Mouse (Mus musculus) kidney, postnatal 14 days (tissue): ENCODE measurements at regions not wholly inside any gene's neighbourhood (a gene's known extent, or its start where the extent isn't known, plus 50 kb on each side); places are given as distances from the start of the nearest gene placed in this dataset.
A peak's percentile ranks its signal among the peaks of the same experiment; 100 is the strongest.

ENCODE experiments used
- DNase-seq: peaks from one replicate; pipeline ENCODE4 v3.0.0; 2022; ENCODE audit warnings: mixed read lengths

DNA sequence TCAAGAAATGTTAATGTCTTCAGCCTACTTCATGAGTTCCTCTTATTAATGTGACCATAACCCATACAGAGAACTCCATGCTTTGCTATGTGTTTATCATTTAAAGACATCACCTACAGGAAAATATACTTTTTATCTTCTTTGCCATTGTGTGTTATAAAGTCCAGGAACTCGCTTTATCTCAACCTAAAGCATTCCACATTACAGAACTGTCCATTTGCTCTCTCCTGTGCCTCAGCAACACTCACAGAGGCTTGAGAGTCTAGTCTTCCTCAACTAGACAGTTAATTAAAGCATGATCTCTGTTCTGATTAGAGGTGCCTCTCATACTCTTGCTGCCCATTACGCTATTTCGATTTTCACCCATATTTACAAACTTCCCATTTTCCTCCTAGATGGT is 288.4 kb downstream of the Lipi start:
- DNase-seq: no peak

DNA sequence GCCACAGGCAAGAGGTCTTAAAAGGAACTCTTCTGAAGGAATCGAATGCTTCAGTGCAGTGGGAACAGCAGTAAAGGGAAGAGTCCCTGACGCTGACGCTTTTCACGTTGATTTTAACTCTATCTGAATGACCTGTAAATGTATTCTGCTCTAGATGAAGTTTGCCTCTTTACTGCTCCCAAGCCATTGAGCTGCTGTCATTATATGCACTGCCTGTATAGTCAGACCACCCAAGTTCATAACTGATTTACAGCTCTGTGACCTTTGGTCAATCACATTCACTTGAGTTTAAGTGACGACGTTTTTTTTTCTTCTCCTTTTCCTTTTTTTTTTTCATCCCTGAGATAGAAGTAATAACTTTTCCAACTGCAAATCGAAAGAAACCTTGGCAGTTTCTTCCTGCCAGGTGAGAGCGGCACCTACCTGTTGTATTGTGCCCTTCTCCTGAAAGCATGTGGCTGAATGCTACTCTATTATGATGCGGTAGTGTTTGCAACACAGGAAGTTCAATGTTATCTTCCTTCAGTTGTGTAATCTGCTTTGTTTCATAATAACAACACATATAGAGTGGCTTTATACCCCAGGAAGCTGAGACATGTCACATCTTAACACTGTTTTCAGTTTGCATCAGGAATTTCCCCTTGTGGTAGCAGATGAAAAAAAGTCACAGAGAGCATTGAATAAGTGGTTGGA is 293.0 kb downstream of the Lipi start:
- peak; percentile 1 for DNase-seq

DNA sequence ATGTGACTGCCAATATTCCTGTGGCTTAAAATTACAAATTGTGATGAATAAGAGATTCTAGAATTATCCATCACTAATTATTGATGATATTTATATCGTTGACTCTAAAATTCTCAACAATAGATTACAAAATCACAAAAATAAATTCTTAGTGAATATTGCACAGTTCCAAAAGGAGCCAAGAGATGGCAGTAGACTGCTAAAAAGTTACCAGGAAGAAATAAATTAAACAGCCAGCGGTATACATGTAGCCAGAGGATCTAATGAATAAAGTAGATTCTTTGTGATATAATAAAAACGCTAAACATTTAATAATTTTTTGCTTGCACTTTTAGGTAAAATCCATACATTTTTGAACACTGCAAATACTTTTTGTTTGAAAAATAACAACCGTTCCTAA is 294.7 kb downstream of the Lipi start:
- DNase-seq: no peak

DNA sequence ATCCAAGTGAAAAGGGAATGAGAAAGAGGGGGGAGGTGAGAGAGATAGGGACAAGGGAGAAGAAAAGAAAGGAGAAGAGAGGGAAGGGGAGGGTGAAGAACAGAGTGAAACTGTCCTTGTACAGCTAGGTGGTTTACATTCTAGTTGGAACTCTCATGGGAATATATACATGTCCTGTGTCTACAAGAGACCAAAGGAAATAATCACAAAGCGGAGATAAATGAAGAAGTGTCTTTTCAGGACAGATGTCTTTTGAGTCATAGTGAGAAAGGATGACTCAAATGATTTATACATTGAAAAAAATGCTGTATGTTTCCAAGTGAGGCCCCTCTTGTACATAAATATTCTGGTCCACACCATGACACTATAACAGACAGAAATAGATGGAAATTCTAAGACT is 298.7 kb downstream of the Lipi start:
- DNase-seq: no peak

DNA sequence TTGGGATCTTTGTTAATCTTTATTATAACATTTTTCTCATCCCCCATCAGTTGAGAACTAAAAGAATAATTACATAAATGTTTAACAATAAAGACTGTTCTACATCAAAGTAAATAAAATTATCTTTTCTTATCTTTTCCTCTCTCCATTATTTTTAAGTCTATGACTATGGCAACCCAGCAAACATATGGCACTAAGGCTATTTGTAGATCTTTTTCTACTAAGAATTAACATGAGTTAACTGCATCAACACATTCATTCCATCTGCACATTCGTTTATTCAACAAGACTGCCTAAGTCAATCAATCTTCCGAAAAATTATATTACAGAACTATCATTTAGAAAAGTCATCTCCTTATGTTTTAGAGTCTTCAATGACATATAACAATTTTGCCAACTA is 300.1 kb downstream of the Lipi start:
- no peak for DNase-seq

DNA sequence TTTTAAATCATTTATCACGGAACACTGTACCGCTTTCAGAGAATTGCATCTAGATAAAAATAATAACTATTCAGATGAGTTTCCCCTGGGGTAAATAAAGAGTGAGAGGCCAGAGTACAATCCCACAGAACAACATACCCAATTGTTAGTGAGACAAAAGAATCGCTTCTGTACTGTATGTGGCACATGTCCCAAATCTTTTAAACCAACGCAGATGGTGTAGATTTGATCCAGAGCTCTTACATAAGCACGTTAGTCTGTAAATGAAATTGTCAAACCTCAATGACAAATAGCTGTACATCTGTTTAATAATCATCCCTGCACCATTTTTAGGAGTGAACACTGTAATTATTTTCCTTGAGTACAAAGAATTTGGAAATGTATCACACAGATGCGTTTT is 322.0 kb downstream of the Lipi start:
- DNase-seq: no peak

DNA sequence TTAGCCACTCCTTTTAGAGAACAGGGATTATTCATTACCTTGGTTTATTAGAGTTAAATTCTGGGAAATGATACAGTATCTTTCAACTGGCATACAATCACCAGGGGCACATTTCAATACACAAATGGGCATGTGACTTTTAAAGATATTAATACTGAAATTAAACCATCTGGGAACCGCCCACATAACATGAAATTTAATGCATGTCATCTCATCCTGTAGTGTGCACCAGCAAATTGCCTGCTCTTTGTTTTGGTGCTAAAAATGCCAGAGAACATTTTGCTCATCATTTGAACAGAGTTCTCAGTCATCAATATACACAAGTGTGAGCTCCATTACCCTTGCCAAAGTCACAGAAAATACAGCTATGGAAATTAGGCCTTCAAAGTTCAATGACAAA is 330.9 kb downstream of the Lipi start:
- DNase-seq: no peak

DNA sequence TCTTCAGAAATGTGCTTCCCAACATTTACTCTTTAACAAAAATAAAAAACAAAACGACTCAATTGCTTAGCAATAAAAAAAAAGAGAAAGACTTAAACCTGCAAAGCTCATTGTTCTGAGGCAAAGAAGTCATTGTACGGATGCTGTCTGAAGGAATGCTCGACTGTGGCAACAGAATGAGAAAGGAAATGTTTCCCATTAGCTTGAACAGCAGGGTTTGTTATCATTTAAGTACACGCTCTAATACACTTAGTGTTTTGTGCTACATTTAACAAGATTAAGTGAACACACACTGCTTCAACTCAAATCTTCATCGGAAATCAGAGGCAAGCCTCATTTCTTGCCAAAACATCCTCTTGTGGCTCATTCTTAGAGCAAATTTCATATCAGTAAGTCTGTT is 336.7 kb downstream of the Lipi start:
- DNase-seq: no peak

DNA sequence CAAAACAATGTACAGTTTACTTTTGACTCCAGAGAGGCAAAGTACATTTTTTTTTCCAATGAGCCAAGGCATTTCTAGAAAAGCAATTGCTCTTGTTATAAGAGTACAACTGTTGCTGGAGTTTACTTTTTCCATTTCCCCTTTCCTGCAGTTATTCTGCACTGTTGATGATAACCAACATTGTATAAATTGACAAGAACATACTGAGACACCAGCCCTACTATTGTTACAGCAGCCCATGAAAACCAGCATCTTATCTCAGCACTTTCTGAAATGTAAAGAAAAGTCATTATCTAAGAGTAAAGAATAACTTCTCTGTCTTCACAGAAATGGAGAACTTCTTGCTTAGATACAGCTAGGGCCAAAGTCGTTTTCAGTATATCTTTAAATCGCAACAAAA is 345.5 kb downstream of the Lipi start:
- no peak for DNase-seq

DNA sequence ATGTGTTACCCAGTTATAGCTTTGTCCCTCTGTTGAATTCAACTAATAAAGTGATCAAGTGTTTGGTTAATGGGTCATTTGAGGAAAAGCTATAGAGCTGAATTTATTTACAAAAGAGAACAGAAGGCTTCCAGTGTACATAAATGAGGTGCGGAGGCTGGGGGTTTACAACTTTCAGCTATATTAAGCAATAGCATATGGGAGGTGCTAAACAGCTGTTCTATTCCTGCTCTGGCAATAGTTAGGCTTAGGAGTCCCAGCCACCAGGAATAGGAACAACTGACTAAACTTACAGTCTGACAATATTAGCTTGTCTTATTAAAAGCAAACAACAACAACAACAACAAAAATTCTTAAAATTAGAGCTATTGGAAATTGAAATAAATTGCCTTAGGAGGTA is 353.7 kb downstream of the Lipi start:
- no peak for DNase-seq

DNA sequence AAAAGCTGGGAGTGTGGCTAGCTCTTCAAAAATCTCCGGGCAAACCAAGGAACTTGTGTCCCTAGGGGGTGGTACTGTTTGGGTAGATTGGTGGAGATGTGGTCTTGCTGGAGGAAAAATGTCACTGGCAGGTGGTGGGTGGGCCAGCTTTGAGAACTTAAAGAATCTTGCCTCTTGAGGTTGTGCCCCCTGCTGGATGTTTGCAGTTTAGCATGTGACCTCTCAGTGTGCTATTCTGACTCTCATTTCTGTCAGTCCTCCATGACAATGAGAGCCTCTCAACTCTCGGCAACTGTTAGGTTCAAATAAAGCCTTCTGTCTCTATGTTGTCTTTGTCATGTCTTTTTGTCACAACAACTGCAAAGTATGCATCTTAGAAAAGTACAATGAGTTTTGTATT is 392.5 kb downstream of the Lipi start:
- DNase-seq: no peak

DNA sequence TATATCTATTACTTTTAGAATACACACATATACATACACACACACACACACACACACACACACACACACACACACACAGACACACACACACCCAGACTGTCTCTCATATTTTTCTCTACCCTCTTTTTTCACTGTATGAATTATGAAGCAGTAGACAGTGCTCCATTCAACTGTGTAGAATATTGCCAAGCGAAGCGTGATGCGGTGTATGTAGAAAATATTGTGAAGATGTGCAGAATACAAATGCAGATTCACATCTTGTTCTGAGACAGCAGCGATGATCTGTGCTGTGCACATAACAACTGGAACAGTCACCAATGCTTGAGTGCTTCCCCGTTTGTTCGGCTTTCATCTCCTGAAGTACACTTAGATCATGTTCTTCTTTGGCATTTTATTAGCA is 395.5 kb downstream of the Lipi start:
- no peak for DNase-seq

DNA sequence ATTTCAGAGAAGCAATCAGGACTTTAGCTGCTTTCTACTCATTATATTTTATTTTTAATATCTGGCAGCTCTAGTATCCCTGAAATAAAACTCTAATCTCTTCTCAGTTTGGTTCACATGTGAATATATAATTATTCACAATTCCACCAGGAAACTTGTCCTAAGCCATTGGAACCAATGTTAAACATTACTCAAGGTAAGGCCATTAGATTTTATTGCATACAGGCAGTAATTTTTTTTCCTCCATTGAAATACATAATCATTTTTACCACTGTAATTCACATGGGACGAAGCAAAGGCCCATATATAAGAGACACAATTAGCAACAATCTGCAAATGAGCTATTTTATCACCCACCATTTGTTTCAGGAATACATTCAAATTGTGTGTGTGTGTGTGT is 419.8 kb downstream of the Lipi start:
- DNase-seq: no peak

DNA sequence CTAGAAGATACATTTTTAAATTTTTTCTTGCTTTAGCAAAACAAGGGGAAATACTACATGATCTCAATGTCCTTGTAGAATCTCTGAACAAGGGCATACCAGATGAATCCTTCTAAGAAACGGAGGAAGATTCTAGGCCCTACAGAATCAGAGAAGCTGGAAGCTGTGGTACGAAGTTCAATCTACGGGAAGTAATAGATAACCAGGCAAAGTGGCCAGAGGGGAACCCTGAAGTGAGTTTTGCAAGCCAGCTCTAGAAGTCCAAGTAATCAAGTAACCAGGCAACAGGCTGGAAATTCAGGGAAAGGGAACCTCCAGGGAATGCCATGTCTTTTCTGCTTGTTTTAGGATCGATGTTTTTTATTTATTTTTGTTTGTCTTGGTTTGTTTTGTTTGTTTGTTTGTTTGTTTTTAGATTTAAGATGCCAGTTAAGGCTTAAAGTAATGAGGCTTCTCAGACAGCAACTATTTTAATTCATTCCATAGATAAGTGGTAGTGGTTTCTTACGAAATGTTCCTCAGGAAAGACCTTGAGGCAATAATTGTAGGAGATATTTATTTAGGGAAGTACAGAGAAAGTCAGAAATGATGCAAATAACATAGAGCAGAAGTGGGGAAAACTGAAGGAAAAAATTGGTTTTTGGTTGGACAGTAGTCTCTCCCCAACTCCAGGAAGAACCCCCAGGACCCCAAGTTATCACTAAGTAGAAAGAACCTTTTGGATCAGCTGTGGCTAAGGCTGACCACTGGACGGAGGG is 420.7 kb downstream of the Lipi start:
- peak; percentile 22 for DNase-seq

DNA sequence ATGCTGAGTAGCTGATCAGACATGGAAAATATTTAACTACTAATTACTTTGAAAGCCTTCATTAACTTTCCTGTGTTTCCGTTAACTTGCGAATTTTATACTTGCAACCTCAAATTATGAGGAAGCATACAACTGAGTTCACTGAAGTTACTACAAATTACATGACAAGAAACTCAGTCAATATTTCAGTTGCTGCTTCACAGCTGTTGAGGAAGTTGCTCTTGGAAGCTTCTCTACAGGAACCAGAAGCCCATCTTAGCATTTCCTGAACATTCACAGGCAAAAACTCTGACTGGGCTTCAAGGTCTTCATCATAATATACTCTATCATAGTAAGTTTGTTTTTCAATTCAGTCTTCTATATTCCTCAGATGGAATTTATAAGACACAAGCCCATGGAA is 426.1 kb downstream of the Lipi start:
- DNase-seq: no peak

DNA sequence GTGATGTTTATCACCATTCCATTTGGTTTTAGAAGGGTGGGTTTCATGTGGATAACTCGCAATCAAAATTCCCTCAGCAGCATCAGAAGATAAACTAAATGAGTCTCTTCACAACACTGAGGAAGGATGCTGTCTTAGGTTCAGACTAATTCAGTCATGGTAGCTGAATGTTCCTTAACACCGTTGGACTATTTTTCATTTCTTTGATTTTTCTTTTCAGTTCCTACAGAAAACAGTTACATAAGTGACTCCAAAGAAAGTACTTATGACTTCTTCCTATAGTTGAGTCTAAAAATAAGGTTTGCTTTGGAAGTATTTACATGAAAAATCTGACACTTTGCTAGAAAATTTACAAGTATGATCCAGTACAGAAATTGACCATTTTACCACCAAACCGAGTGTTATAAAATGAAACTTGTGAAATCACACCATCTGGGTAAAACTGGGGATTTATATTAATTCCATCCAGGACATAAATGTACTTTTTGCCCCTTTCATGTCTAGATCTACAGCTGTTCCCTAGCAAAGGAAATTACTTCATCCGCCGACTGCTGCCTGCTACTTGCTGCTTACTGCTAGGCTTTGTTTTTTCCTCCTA is 430.3 kb downstream of the Lipi start:
- DNase-seq: no peak
